Mouse (Mus musculus): ENCODE data around the gene Zdhhc6. TPM values are rescaled to one million over a fixed set of nuclear protein-coding genes. Genes with fewer than 3 reads are reported as not detected.
A peak's percentile ranks its signal among the peaks of the same experiment; 100 is the strongest.

The Zdhhc6 gene
- polyA plus RNA-seq, 1 experiment from 2014 or later: 63.9 TPM

DNA sequence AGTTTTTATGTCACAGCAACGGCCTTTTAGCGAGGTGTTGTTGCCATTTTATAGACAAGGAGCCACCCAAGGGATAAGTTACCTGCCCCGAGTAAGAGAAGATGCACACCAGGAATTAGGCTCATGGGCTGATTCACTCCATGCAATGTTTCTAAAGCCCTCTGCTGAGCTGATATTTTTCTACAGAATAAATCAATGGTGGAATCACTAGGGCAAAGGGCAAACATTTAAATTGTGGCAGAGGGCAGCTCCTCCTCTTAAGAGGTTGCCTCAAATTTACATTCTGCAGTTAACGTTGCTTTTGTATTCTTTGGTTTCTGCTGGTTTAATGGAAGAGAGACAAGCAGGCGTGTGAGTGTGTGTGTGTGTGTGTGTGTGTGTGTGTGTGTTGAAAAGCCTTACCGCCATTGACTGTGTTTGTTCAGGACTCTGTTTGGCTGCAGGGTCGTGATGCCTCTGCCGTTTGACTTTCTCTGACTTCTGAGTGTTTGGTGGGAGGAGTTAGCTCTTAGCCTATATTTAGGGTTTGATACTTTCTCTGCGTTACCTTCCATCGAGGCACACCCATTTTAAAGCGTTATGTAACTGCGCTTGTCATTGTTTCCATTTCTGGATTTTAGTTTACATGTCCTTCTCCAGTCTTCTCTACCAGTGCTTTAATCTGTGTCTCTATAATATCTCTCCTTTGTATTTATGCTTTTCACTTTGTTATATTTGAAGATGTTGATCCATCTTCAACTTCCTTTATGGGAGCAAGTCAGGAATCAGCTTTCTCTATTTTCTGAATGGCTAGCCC lies 55.2 kb downstream of the Zdhhc6 start:
- 63% methylated on average over 12 of the region's 12 CpGs for WGBS
- Histone ChIP-seq H3K27me3 (ENCODE audit: control insufficient read depth, insufficient read depth, low read length) (no peaks in the 10 kb centered on the region), H3K27ac (replicated peaks in 1 of 2; ENCODE audit: control insufficient read depth in 1 of 2, insufficient read depth in 1 of 2, low read depth in 2 of 2, low read length in 2 of 2) (no peak overlapping the region), H3K36me3 (ENCODE audit: control insufficient read depth, insufficient read depth, low read length) (no peaks in the 10 kb centered on the region), H3K4me2 (ENCODE audit: low read length) (no peak overlapping the region), H3K9ac (ENCODE audit: low read length) (no peak overlapping the region), H3K4me1 (ENCODE audit: control insufficient read depth in 2 of 2, insufficient read depth in 2 of 2, low read length in 2 of 2) (peaks cover 3 to 7% of the 10 kb centered on the region in 2 experiments; a peak in 3 of 4 replicates), H3K4me3 (ENCODE audit: control insufficient read depth in 1 of 2, insufficient read depth in 1 of 2, low read depth in 1 of 2, low read length in 2 of 2) (no peak overlapping the region), H3K9me3 (ENCODE audit: control insufficient read depth, low read length) (no peaks in the 10 kb centered on the region)
- no peak for ATAC-seq (ENCODE audit: insufficient number of reproducible peaks, insufficient read depth, low FRiP score, low read depth)

DNA sequence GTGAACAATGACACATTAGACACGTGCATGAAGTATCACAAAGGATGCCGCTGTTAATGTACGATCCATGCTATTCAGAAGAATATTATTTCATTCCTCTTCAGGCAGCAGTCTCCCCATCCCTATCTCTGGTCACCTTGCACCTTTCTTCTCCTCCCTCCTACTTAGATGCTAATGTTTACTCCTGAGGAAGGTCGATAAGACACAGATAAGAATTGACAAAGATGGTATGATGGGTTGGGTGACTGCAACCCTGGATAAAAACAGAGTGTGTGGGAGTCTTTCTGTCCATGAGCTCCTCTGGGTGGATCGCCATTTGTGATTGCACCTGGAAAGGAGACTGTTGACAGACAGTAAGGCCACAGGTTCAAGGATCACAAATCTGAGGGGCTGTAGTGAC lies 57.3 kb downstream of the Zdhhc6 start:
- no peak overlapping the region for H3K4me2 ChIP-seq (ENCODE audit: low read length)
- no peak for ATAC-seq (ENCODE audit: insufficient number of reproducible peaks, insufficient read depth, low FRiP score, low read depth)
- no peaks in the 10 kb centered on the region for H3K9me3 ChIP-seq (ENCODE audit: control insufficient read depth, low read length)
- no peak overlapping the region for H3K9ac ChIP-seq (ENCODE audit: low read length)
- WGBS: 88% methylated on average over 5 of the region's 5 CpGs
- no peak overlapping the region for H3K27ac ChIP-seq (replicated peaks in 1 of 2; ENCODE audit: control insufficient read depth in 1 of 2, insufficient read depth in 1 of 2, low read depth in 2 of 2, low read length in 2 of 2)
- no peaks in the 10 kb centered on the region for H3K36me3 ChIP-seq (ENCODE audit: control insufficient read depth, insufficient read depth, low read length)
- H3K27me3 ChIP-seq (ENCODE audit: control insufficient read depth, insufficient read depth, low read length): no peaks in the 10 kb centered on the region
- peaks cover 3 to 18% of the 10 kb centered on the region in 2 experiments; a peak in 3 of 4 replicates for H3K4me1 ChIP-seq (ENCODE audit: control insufficient read depth in 2 of 2, insufficient read depth in 2 of 2, low read length in 2 of 2)
- no peak overlapping the region for H3K4me3 ChIP-seq (ENCODE audit: control insufficient read depth in 1 of 2, insufficient read depth in 1 of 2, low read depth in 1 of 2, low read length in 2 of 2)

DNA sequence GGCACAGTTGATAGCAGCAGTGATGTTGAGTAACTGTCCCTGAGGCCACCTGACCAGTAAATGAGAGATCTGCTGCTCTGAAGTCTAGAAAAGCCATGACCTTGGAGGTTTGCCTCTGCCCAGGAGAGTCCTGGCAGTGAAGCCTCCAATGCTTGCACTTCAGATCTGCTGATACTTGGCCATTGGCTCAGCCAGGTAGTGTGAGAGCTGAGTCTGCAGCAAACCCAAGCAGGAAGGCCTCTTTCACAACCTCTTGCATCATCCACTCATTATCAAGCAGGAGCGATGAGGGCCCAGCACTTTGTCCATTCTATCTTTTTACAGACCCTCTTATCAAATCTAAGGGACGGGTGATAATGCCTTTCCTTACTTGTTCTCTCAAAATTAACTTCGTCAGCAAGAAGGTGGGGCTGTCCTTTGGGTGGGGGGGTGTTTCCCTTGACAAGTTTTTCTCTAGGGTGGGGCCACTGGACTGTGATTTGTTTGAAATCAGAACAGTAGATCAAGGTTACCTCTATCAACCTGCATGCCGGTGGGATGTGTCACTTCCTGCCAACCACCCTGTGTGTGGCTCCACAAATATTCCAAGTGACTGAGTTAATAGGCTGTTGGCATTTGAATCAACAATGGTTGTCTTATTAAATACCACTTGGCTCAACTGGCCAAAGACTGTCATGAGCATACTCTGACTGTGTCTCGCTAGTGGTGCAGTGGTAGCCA lies 58.0 kb downstream of the Zdhhc6 start:
- no peak for ATAC-seq (ENCODE audit: insufficient number of reproducible peaks, insufficient read depth, low FRiP score, low read depth)
- H3K27ac ChIP-seq (replicated peaks in 1 of 2; ENCODE audit: control insufficient read depth in 1 of 2, insufficient read depth in 1 of 2, low read depth in 2 of 2, low read length in 2 of 2): no peak overlapping the region
- H3K4me2 ChIP-seq (ENCODE audit: low read length): no peak overlapping the region

DNA sequence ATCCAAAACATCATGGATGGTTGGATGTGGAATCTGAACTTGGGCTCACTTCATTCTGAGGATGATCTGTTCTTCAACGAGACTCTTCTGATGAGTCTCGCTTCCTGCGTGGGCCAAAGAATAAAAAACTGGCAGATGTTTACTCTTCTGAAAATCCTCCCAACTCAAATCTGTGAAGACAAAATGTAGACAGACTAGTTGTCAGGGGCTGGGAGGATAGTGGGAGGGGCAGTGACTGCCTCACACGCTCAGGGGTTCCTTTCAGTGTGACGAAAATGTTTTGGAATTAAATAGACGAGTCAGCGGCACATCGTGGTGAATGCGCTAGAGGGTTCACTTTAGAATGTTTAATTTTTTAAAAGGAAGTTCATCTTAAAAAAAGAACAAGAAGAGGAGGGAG lies 59.7 kb downstream of the Zdhhc6 start:
- Histone ChIP-seq H3K9me3 (ENCODE audit: control insufficient read depth, low read length) (no peaks in the 10 kb centered on the region), H3K4me2 (ENCODE audit: low read length) (no peak overlapping the region), H3K9ac (ENCODE audit: low read length) (no peak overlapping the region), H3K4me1 (ENCODE audit: control insufficient read depth in 2 of 2, insufficient read depth in 2 of 2, low read length in 2 of 2) (peaks cover 3 to 22% of the 10 kb centered on the region in 2 experiments; a peak in 3 of 4 replicates), H3K36me3 (ENCODE audit: control insufficient read depth, insufficient read depth, low read length) (no peaks in the 10 kb centered on the region), H3K27me3 (ENCODE audit: control insufficient read depth, insufficient read depth, low read length) (no peaks in the 10 kb centered on the region), H3K4me3 (ENCODE audit: control insufficient read depth in 1 of 2, insufficient read depth in 1 of 2, low read depth in 1 of 2, low read length in 2 of 2) (no peak overlapping the region), H3K27ac (replicated peaks in 1 of 2; ENCODE audit: control insufficient read depth in 1 of 2, insufficient read depth in 1 of 2, low read depth in 2 of 2, low read length in 2 of 2) (no peak overlapping the region)
- no peak for ATAC-seq (ENCODE audit: insufficient number of reproducible peaks, insufficient read depth, low FRiP score, low read depth)
- WGBS: 83% methylated on average over 9 of the region's 9 CpGs

More for the DNA sequence above, 58.0 kb downstream of the Zdhhc6 start:
- H3K27me3 ChIP-seq (ENCODE audit: control insufficient read depth, insufficient read depth, low read length): no peaks in the 10 kb centered on the region
- no peak overlapping the region for H3K9ac ChIP-seq (ENCODE audit: low read length)
- no peaks in the 10 kb centered on the region for H3K36me3 ChIP-seq (ENCODE audit: control insufficient read depth, insufficient read depth, low read length)
- H3K4me1 ChIP-seq (ENCODE audit: control insufficient read depth in 2 of 2, insufficient read depth in 2 of 2, low read length in 2 of 2): peaks cover 3 to 22% of the 10 kb centered on the region in 2 experiments; a peak in 3 of 4 replicates
- no peaks in the 10 kb centered on the region for H3K9me3 ChIP-seq (ENCODE audit: control insufficient read depth, low read length)
- no peak overlapping the region for H3K4me3 ChIP-seq (ENCODE audit: control insufficient read depth in 1 of 2, insufficient read depth in 1 of 2, low read depth in 1 of 2, low read length in 2 of 2)
- WGBS: 53% methylated on average over 5 of the region's 5 CpGs

DNA sequence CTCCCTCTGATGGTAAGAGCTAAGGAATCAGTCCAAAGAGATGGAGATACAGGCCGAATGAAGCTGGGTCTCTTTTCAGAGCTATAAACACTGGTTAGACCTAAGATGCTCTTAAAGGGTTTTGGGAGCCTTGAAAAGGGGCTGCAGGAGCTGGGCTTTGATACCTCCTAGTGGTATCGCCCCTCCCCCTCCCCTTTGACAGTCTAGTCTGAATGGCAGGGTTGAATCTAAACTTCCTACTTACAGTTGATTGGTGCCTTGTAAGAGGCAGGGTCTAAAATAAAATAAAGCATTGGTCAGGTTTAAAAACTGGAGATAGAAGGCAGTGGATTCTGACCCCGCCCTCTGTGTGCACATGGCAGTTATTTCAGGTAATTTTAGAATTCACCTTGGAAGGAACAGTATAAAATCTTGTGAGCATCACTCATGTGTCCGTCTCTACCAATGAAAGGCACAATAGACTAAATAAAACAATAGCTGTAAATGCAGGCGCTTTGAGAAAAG lies 61.3 kb downstream of the Zdhhc6 start:
- WGBS: 12% methylated on average over 5 of the region's 5 CpGs
- Histone ChIP-seq H3K27ac (replicated peaks in 1 of 2; ENCODE audit: control insufficient read depth in 1 of 2, insufficient read depth in 1 of 2, low read depth in 2 of 2, low read length in 2 of 2) (peak overlapping the region in 1 of 2 experiments; percentile 85; a peak in 2 of 4 replicates), H3K9me3 (ENCODE audit: control insufficient read depth, low read length) (no peaks in the 10 kb centered on the region), H3K36me3 (ENCODE audit: control insufficient read depth, insufficient read depth, low read length) (no peaks in the 10 kb centered on the region), H3K4me3 (ENCODE audit: control insufficient read depth in 1 of 2, insufficient read depth in 1 of 2, low read depth in 1 of 2, low read length in 2 of 2) (peak overlapping the region; percentile 68 to 76), H3K4me2 (ENCODE audit: low read length) (peak overlapping the region; percentile 92), H3K27me3 (ENCODE audit: control insufficient read depth, insufficient read depth, low read length) (no peaks in the 10 kb centered on the region), H3K4me1 (ENCODE audit: control insufficient read depth in 2 of 2, insufficient read depth in 2 of 2, low read length in 2 of 2) (peaks cover 3 to 19% of the 10 kb centered on the region in 2 experiments; a peak in 3 of 4 replicates), H3K9ac (ENCODE audit: low read length) (peak overlapping the region; percentile 82)
- no peak for ATAC-seq (ENCODE audit: insufficient number of reproducible peaks, insufficient read depth, low FRiP score, low read depth)

DNA sequence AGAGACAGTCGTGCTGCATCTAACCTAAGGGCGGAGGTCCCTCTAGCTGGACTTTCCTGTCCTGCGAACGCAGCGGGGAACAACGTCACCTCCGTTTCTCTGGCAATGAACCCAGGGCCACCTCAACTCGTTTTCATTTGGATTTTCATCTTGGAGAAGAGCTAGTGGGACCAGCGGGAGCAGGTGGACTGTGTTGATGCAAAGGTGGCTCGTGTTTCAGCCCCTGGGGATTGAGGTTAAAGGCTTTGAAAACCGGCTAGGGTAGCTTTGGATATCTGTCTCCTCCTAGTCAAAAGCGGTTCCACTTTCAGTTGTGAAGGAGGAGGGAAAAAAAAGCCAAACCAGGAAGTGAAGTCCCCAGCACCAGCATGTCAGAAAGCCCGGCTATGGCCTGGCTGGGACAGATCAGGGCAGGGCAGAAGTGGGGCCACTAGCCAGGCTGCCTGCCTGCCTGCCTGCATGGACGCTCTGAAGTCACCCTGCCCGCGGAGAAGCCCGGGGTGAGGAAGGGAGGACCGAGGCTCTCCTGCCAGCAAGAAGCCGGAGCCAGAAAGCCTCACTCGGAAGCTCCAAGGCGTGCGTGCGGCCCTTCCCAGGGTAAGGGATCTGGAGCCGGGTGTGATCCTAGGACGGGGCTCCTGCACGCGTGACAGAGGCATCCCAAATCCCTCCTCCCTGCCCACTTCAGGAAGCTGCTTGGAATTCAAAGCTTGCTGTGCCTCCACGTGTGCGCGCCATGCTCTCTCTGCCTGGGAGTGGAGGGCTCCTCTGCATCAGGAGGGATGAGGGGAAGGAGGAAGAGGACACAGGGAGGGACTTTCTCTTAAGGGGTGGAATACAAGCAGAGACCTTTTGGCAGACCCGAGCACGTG lies 62.0 kb downstream of the Zdhhc6 start:
- Histone ChIP-seq H3K27ac (replicated peaks in 1 of 2; ENCODE audit: control insufficient read depth in 1 of 2, insufficient read depth in 1 of 2, low read depth in 2 of 2, low read length in 2 of 2) (peak overlapping the region; percentile 77 to 85), H3K27me3 (ENCODE audit: control insufficient read depth, insufficient read depth, low read length) (no peaks in the 10 kb centered on the region), H3K4me1 (ENCODE audit: control insufficient read depth in 2 of 2, insufficient read depth in 2 of 2, low read length in 2 of 2) (peaks cover 3 to 19% of the 10 kb centered on the region in 2 experiments; a peak in 2 of 4 replicates), H3K9ac (ENCODE audit: low read length) (peak overlapping the region; percentile 82), H3K9me3 (ENCODE audit: control insufficient read depth, low read length) (no peaks in the 10 kb centered on the region), H3K4me2 (ENCODE audit: low read length) (peak overlapping the region; percentile 92), H3K4me3 (ENCODE audit: control insufficient read depth in 1 of 2, insufficient read depth in 1 of 2, low read depth in 1 of 2, low read length in 2 of 2) (peak overlapping the region; percentile 68 to 76), H3K36me3 (ENCODE audit: control insufficient read depth, insufficient read depth, low read length) (no peaks in the 10 kb centered on the region)
- ATAC-seq (ENCODE audit: insufficient number of reproducible peaks, insufficient read depth, low FRiP score, low read depth): peak; percentile 54
- under 1% methylated on average over 32 of the region's 32 CpGs for WGBS

DNA sequence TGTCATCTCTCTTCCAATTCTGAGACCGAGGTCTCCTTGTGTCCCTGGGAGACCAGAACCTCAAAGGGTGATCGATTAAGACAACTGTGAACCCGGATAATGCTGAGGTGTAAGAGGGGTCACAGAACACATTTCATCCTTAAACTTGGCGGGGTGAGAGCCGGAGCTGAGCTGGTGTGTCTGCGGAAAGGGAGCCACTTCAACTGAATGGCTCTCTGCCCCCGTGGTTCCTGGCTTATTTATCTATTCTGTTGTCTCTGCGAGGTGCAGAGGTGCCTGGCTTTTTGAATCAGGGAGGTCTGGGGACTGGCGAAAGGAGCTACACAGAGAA lies 62.6 kb downstream of the Zdhhc6 start:
- Histone ChIP-seq H3K4me2 (ENCODE audit: low read length) (peak overlapping the region; percentile 92), H3K4me1 (ENCODE audit: control insufficient read depth in 2 of 2, insufficient read depth in 2 of 2, low read length in 2 of 2) (peaks cover 3 to 18% of the 10 kb centered on the region in 2 experiments; a peak in 2 of 4 replicates), H3K9ac (ENCODE audit: low read length) (peak overlapping the region; percentile 82), H3K27ac (replicated peaks in 1 of 2; ENCODE audit: control insufficient read depth in 1 of 2, insufficient read depth in 1 of 2, low read depth in 2 of 2, low read length in 2 of 2) (peak overlapping the region; percentile 77 to 85), H3K4me3 (ENCODE audit: control insufficient read depth in 1 of 2, insufficient read depth in 1 of 2, low read depth in 1 of 2, low read length in 2 of 2) (peak overlapping the region; percentile 68 to 76), H3K27me3 (ENCODE audit: control insufficient read depth, insufficient read depth, low read length) (no peaks in the 10 kb centered on the region), H3K36me3 (ENCODE audit: control insufficient read depth, insufficient read depth, low read length) (no peaks in the 10 kb centered on the region), H3K9me3 (ENCODE audit: control insufficient read depth, low read length) (no peaks in the 10 kb centered on the region)
- WGBS: under 1% methylated on average over 9 of the region's 9 CpGs
- no peak for ATAC-seq (ENCODE audit: insufficient number of reproducible peaks, insufficient read depth, low FRiP score, low read depth)

Measured in heart, embryonic 14.5 days (tissue).